Mouse (Mus musculus) limb, embryonic 10.5 days (tissue): ENCODE data around the gene Mgmt. TPM values are rescaled to one million over a fixed set of nuclear protein-coding genes. Genes with fewer than 3 reads are reported as not detected.

ENCODE experiments used
- DNase-seq: peaks from one replicate; pipeline ENCODE4 v3.0.0-alpha.2; 2017; ENCODE audit warnings: low spot score
- H3K27ac ChIP-seq: fragments of 300-500 bp; sonication (generic); 2 replicates; pipeline ENCODE4 v1.5.1; 2016; ENCODE audit warnings: mild to moderate bottlenecking
- H3K27me3 ChIP-seq: fragments of 300-500 bp; sonication (generic); 2 replicates; pipeline ENCODE4 v1.6.1; 2016; ENCODE audit warnings: low read depth, mild to moderate bottlenecking; ENCODE audit not compliant: poor library complexity, severe bottlenecking
- H3K36me3 ChIP-seq: fragments of 300-500 bp; sonication (generic); 2 replicates; pipeline ENCODE4 v1.6.1; 2016; ENCODE audit warnings: mild to moderate bottlenecking, moderate library complexity
- H3K4me1 ChIP-seq: fragments of 300-500 bp; sonication (generic); 2 replicates; pipeline ENCODE4 v1.6.1; 2016
- H3K4me3 ChIP-seq: fragments of 300-500 bp; sonication (generic); 2 replicates; pipeline ENCODE4 v1.5.1; 2016; ENCODE audit warnings: mild to moderate bottlenecking, moderate library complexity
- H3K9me3 ChIP-seq: fragments of 300-500 bp; sonication (generic); replicated peaks from 2 replicates; pipeline ENCODE4 v1.6.1; 2016; ENCODE audit warnings: mild to moderate bottlenecking
- WGBS: fragments of 180-500 bp; shearing (Covaris S2); methylation state at CpG from one replicate; pipeline ENCODE4 v1.1.7; 2016; 5-methylcytosine and 5-hydroxymethylcytosine counted together
- polyA plus RNA-seq: library from polyadenylated mRNA; unstranded; fragments of >200 nt; fragmentation: Nextera tagmentation; extraction: Ambion mirVana; gene quantifications from 2 replicates; pipeline ENCODE4 v1.2.1, GENCODE M21; 2016

The Mgmt gene
- polyA plus RNA-seq, 1 experiment from 2014 or later, result 4.2 TPM

- 54% methylated on average over 8 of the region's 8 CpGs for WGBS
- no peak overlapping the region for H3K27ac ChIP-seq
- DNase-seq, result no peak
- H3K4me3 ChIP-seq, result no peak overlapping the region
- H3K27me3 ChIP-seq, result peaks cover 38% of the 10 kb centered on the region
- H3K36me3 ChIP-seq, result no peaks in the 10 kb centered on the region
- no peaks in the 10 kb centered on the region for H3K9me3 ChIP-seq
- peaks cover 21% of the 10 kb centered on the region for H3K4me1 ChIP-seq
Observed at GRCm38 (mm10) chr7:137040646-137041045, 146.2 kb downstream of the Mgmt start.

DNA sequence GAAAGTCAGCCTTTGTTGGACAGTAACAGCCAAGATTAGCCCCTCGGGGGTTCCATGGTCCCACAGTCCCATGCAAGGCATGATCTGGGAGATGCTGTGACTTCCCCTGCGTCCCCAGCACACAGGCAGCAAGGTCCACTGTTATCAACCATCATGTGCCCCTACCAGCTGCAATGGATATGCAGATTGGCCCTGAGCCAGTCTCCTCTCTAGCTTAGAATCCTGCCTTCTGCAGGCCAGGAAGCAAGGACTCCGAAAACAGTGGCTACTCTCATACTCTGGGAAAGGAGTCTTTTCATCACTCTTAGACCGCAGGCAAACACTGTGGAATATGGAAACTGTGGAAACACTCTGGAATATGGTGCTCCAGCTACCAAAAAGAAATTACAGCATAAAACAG lies 152.5 kb downstream of the Mgmt start:
- WGBS, result 95% methylated on average over 4 of the region's 4 CpGs

GRCm38 (mm10) chr7:137048086-137048922 lies 153.9 kb downstream of the Mgmt start:
- H3K9me3 ChIP-seq, result no peaks in the 10 kb centered on the region
- no peak overlapping the region for H3K27ac ChIP-seq
- H3K4me3 ChIP-seq, result no peak overlapping the region
- peaks cover 19% of the 10 kb centered on the region; the same call in 1 of the 2 replicates for H3K27me3 ChIP-seq
- DNase-seq, result no peak
- WGBS, result 70% methylated on average over 8 of the region's 8 CpGs
- peaks cover 14% of the 10 kb centered on the region for H3K4me1 ChIP-seq
- H3K36me3 ChIP-seq, result no peaks in the 10 kb centered on the region

More for the DNA sequence above, 152.5 kb downstream of the Mgmt start:
- H3K27ac ChIP-seq, result no peak overlapping the region
- H3K4me3 ChIP-seq, result no peak overlapping the region
- H3K4me1 ChIP-seq, result peaks cover 14% of the 10 kb centered on the region
- no peak for DNase-seq
- H3K9me3 ChIP-seq, result no peaks in the 10 kb centered on the region
- peaks cover 19% of the 10 kb centered on the region; the same call in 1 of the 2 replicates for H3K27me3 ChIP-seq
- no peaks in the 10 kb centered on the region for H3K36me3 ChIP-seq

DNA sequence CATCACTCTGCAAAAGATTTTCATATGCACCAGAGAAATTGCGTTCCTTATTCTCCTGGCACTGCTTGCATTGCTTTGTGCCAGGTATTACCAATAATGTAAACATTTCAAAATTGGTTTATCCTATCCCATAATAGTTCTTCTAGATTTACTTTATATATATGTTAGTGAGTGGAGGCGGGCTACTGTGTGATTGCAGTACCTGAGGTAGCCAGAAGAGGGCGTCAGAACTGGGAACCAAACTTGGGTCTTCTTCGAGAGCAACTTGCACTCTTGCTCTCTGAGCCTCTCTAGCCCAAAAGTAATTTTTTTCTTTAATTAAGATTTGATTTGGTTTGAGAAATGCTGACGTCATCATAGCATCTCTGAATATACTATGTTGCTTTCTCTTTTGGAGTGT lies 159.9 kb downstream of the Mgmt start:
- 74% methylated on average over 5 of the region's 5 CpGs for WGBS
- Histone ChIP-seq H3K9me3 (no peaks in the 10 kb centered on the region), H3K27ac (no peak overlapping the region), H3K4me3 (no peak overlapping the region), H3K36me3 (no peaks in the 10 kb centered on the region), H3K4me1 (peaks cover 7% of the 10 kb centered on the region), H3K27me3 (0 out of 2 replicates have a peak, but pooled peaks cover 8% of the 10 kb centered on the region)
- DNase-seq, result no peak

- Histone ChIP-seq H3K36me3 (no peaks in the 10 kb centered on the region), H3K27ac (no peak overlapping the region)
Observed at GRCm38 (mm10) chr7:137056126-137056525, 161.7 kb downstream of the Mgmt start.

DNA sequence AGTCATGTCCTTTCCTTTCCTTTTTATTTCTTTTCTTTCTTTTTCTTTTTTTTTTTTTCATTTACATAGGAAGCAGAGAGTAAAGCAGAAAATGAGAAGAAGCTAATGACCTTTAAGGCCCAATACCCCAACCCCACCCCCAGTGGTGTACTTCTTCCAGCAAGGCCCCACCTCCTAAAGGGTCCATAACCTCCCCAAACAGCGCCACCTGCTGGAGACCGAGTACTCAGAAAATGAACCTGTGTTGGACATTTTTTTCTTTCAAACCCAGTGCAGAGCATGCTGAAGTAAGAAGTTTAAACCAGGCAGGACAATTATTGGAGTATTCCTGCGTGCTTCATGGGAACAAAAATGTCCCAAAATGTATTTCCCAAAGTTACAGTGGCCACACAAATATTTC lies 166.1 kb downstream of the Mgmt start:
- no peak overlapping the region for H3K4me3 ChIP-seq
- peak; percentile 47 for DNase-seq
- peaks cover 15% of the 10 kb centered on the region; the same call in 1 of the 2 replicates for H3K27me3 ChIP-seq
- no peak overlapping the region for H3K27ac ChIP-seq
- peaks cover 11% of the 10 kb centered on the region for H3K4me1 ChIP-seq
- no peaks in the 10 kb centered on the region for H3K9me3 ChIP-seq
- WGBS, result 44% methylated on average over 3 of the region's 3 CpGs
- H3K36me3 ChIP-seq, result no peaks in the 10 kb centered on the region

More at GRCm38 (mm10) chr7:137056126-137056525, 161.7 kb downstream of the Mgmt start:
- DNase-seq, result no peak
- H3K9me3 ChIP-seq, result no peaks in the 10 kb centered on the region
- H3K4me1 ChIP-seq, result peaks cover 7% of the 10 kb centered on the region
- H3K27me3 ChIP-seq, result peaks cover 15% of the 10 kb centered on the region; the same call in 1 of the 2 replicates
- no peak overlapping the region for H3K4me3 ChIP-seq
- WGBS, result 51% methylated on average over 5 of the region's 5 CpGs

GRCm38 (mm10) chr7:137061109-137061508 lies 166.7 kb downstream of the Mgmt start:
- H3K27ac ChIP-seq, result no peak overlapping the region
- no peaks in the 10 kb centered on the region for H3K9me3 ChIP-seq
- H3K27me3 ChIP-seq, result peaks cover 15% of the 10 kb centered on the region; the same call in 1 of the 2 replicates
- H3K36me3 ChIP-seq, result no peaks in the 10 kb centered on the region
- H3K4me1 ChIP-seq, result peaks cover 8% of the 10 kb centered on the region
- no peak overlapping the region for H3K4me3 ChIP-seq
- DNase-seq, result no peak
- WGBS, result 93% methylated on average over 6 of the region's 6 CpGs

- H3K4me3 ChIP-seq, result no peak overlapping the region
- no peak for DNase-seq
- H3K4me1 ChIP-seq, result 0 out of 2 replicates have a peak, but pooled peaks cover 4% of the 10 kb centered on the region
- 92% methylated on average over 9 of the region's 9 CpGs for WGBS
- H3K9me3 ChIP-seq, result no peaks in the 10 kb centered on the region
- H3K27ac ChIP-seq, result no peak overlapping the region
- H3K27me3 ChIP-seq, result peaks cover 15% of the 10 kb centered on the region; the same call in 1 of the 2 replicates
- no peaks in the 10 kb centered on the region for H3K36me3 ChIP-seq
Observed at GRCm38 (mm10) chr7:137064255-137064654, 169.8 kb downstream of the Mgmt start.

DNA sequence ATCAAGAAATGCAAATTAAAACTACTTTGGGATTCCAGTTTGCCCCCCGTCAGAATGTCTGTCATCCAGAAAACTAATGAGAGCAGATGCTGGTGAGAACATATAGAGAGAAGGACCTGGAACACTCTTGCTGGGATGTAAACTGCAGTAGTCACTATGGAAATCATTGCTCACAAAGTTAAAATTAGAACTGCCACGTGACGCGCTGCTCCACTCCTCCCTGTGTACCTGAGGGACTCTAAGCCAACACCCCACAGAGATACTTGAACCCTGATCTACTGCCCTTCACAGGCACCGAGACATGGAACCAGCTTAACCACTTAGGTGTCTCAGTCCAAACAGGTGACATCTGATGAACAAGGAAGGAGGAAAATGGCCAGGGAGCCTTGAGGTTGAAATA lies 171.0 kb downstream of the Mgmt start:
- no peaks in the 10 kb centered on the region for H3K36me3 ChIP-seq
- 90% methylated on average over 5 of the region's 5 CpGs for WGBS
- DNase-seq, result no peak

GRCm38 (mm10) chr7:137066211-137066610 lies 171.8 kb downstream of the Mgmt start:
- Histone ChIP-seq H3K4me1 (0 out of 2 replicates have a peak, but pooled peaks cover 3% of the 10 kb centered on the region), H3K27me3 (peaks cover 21% of the 10 kb centered on the region), H3K9me3 (no peaks in the 10 kb centered on the region), H3K36me3 (no peaks in the 10 kb centered on the region), H3K27ac (no peak overlapping the region), H3K4me3 (no peak overlapping the region)
- DNase-seq, result no peak
- 84% methylated on average over 3 of the region's 3 CpGs for WGBS

More for the DNA sequence above, 171.0 kb downstream of the Mgmt start:
- Histone ChIP-seq H3K27ac (no peak overlapping the region), H3K4me3 (no peak overlapping the region), H3K4me1 (0 out of 2 replicates have a peak, but pooled peaks cover 4% of the 10 kb centered on the region), H3K27me3 (peaks cover 20% of the 10 kb centered on the region), H3K9me3 (no peaks in the 10 kb centered on the region)

DNA sequence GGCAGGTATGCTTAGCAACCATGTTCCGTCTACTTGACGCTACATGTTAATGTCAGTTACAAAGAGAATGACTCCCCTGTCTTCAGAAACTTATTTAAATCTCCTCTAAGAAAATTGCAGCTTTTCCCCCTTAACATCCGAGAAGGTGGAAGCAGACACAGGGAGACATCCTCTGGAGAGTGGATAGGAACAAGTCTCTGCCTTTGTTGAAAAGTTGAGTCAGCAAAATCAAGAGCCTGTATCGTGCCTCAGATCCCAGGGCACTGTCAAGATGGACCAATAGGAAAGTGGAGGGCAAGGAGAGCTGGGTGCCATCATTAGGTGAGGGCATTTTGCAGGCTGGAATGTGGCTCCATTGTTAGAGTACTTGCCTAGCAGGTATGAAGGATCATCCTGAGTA lies 172.6 kb downstream of the Mgmt start:
- no peaks in the 10 kb centered on the region for H3K4me1 ChIP-seq
- DNase-seq, result no peak
- 86% methylated on average over 4 of the region's 4 CpGs for WGBS
- no peaks in the 10 kb centered on the region for H3K36me3 ChIP-seq
- no peak overlapping the region for H3K27ac ChIP-seq
- H3K9me3 ChIP-seq, result no peaks in the 10 kb centered on the region
- H3K4me3 ChIP-seq, result no peak overlapping the region
- peaks cover 13% of the 10 kb centered on the region for H3K27me3 ChIP-seq

DNA sequence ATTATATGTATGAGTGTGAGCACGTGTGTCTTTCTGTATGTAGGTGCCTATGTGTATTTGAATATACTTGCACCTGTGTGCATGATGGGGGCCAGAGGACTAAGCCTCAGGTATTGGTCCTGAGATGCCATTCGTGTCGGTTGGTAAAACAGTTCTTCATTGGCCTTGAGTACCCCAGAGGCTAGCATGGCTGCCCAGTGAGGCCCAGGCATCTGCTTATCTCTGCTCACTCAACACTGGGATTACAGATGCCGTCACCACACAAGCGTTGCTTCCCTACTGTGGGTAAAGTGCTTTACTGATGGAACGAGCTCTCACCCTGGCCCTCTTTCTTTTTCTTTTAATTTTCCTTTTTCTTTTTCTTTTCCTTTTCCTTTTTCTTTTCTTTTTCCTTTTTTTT lies 173.3 kb downstream of the Mgmt start:
- DNase-seq, result no peak
- Histone ChIP-seq H3K9me3 (no peaks in the 10 kb centered on the region), H3K36me3 (no peaks in the 10 kb centered on the region), H3K27me3 (peaks cover 13% of the 10 kb centered on the region), H3K4me1 (no peaks in the 10 kb centered on the region), H3K27ac (no peak overlapping the region), H3K4me3 (no peak overlapping the region)
- WGBS, result 84% methylated on average over 6 of the region's 6 CpGs

DNA sequence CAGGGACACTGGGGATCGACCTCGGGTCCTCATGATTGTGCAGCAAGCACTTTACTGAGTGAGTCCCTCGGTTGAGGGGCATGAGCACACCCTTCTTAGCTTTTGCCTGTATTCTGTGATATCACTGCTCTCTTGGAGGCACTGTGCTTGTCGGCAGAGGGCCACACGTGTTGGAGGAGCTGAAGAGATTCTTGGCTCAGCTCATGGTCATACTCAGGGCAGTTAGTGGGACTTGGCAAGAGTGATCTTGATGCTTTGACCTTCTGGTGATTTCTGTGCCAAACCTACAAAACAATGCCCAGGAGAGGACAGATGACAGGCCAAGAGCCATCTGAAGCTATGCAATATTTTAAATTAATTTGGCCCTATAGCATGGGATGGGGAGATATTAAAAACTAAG lies 174.4 kb downstream of the Mgmt start:
- WGBS, result 93% methylated on average over 5 of the region's 5 CpGs
- Histone ChIP-seq H3K27ac (no peak overlapping the region), H3K27me3 (peaks cover 21% of the 10 kb centered on the region), H3K36me3 (no peaks in the 10 kb centered on the region), H3K9me3 (no peaks in the 10 kb centered on the region), H3K4me3 (no peak overlapping the region), H3K4me1 (peaks cover 7% of the 10 kb centered on the region)
- no peak for DNase-seq
